Mouse (Mus musculus): ENCODE results near the gene Ccdc38.

DNA sequence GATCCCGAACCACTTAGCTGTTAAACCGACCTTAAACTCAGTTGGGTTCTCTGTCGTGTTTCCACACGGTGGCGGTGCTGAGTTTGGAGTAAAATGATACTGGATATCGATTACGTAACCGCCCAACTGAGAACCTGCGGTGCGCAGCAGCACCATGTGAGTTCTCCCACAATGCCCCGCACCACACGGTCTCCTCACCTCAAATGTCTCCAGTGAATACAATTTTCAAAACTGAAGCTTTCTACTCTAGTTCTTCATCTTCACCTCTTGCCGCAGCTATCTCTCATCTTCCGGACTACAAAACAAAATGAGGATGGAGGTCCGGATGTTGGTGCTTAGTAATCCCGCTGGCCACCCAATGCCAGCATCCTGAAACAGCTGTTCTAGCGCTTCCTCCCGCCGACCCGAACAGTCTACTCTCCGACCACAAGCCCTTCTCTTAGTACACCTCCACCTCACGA lies 53.6 kb downstream of the Ccdc38 start:
- no peak for TF ChIP-seq POLR2A (IDR thresholded peaks at IDR 0.05; ENCODE audit: extremely low read depth, insufficient read depth, low read length)
- peak; percentile 60 for TF ChIP-seq CTCF (IDR thresholded peaks at IDR 0.05; ENCODE audit: low read depth, low read length)
